Mouse (Mus musculus): Measurements from ENCODE around the gene Fhl4. TPM values are rescaled to one million over a fixed set of nuclear protein-coding genes. Genes with fewer than 3 reads are reported as not detected.

Fhl4 gene
- under 1 TPM; 0.27 to 0.39 TPM for total RNA-seq (2021)
- 0.84 and 1.3 TPM in 2 replicates for polyA plus RNA-seq (2012; rRNA removed)
- long read RNA-seq, partial matches to known transcripts, result 0 of 2 reads
- long read RNA-seq, other reads (novel, unspliced or antisense), result 0 of 2 reads

GRCm38 (mm10) chr10:85102247-85103084 lies at the start of gene Fhl4, which contains the start of gene Tmem263:
Gene Fhl4, minus strand, starts transcription at chr10:85102495.
Gene Tmem263, plus strand, starts transcription at chr10:85102627.
- TF ChIP-seq CTCF (IDR thresholded peaks at IDR 0.05), result no peak
- TF ChIP-seq POLR2A (IDR thresholded peaks at IDR 0.05; ENCODE audit: insufficient read depth, low read depth, low read length), result peak; percentile 76

DNA sequence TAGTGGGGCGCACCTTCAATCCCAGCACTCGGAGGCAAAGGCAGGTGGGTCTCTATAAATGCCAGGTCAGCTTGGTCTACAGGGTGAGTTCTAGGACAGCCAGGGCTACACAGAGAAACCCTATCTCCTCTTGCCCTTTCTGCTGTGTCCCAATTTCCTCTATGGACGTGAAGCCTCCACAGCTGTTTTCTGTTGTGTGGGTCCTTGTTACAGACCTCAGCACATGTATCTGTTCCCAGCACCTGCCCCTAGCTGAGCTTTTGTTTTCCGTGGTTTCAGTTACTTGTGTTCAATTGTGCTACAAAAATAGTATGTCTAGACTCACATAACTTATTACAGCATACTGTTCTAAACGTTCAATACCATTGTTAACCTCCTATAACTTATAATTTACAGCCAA lies 46.9 kb upstream of the Fhl4 start:
- TF ChIP-seq CTCF (IDR thresholded peaks at IDR 0.05) (no peak), EP300 (IDR thresholded peaks at IDR 0.05; ENCODE audit: insufficient read depth, low read depth, low read length) (no peak), POLR2A (IDR thresholded peaks at IDR 0.05; ENCODE audit: insufficient read depth, low read depth, low read length) (no peak)
- no peak for DNase-seq
- H3K79me2 ChIP-seq (replicated peaks; ENCODE audit: control insufficient read depth, insufficient read depth, low read length), result no peaks in the 10 kb centered on the region
- H3K4me1 ChIP-seq (ENCODE audit: control insufficient read depth, insufficient read depth, low read length), result no peaks in the 10 kb centered on the region; the same call in 1 of the 2 replicates
- WGBS, result 88% methylated on average over 5 of the region's 5 CpGs
- H3K9ac ChIP-seq (ENCODE audit: low read depth, low read length), result no peak overlapping the region
- intact Hi-C loops (cut with DNase I), result no loop called here
- H3K27ac ChIP-seq, result no peak overlapping the region
- no peak overlapping the region for H3K4me3 ChIP-seq
- H3K27me3 ChIP-seq (ENCODE audit: control insufficient read depth, insufficient read depth, low read length), result no peaks in the 10 kb centered on the region
- no peaks in the 10 kb centered on the region for H3K36me3 ChIP-seq (ENCODE audit: control insufficient read depth, insufficient read depth, low read length)

More at GRCm38 (mm10) chr10:85102247-85103084, at the start of gene Fhl4, which contains the start of gene Tmem263:
- peak; percentile 90 for DNase-seq
- Histone ChIP-seq H3K4me1 (ENCODE audit: control insufficient read depth, insufficient read depth, low read length) (peaks cover 2% of the 10 kb centered on the region), H3K9ac (ENCODE audit: low read depth, low read length) (peak within 1 kb of the TSS; percentile 95), H3K36me3 (ENCODE audit: control insufficient read depth, insufficient read depth, low read length) (no peaks in the 10 kb centered on the region; the same call in 1 of the 2 replicates), H3K27ac (peak within 1 kb of the TSS; percentile 88), H3K27me3 (ENCODE audit: control insufficient read depth, insufficient read depth, low read length) (no peaks in the 10 kb centered on the region), H3K4me3 (peak within 1 kb of the TSS; percentile 91), H3K79me2 (replicated peaks; ENCODE audit: control insufficient read depth, insufficient read depth, low read length) (no peaks in the 10 kb centered on the region; the same call in 1 of the 2 replicates)
- under 1% methylated on average over 79 of the region's 96 CpGs for WGBS
- intact Hi-C loops (cut with DNase I), result loop anchor here (2.0 to 5.0 kb wide), 2 partner anchors 85 to 186 kb away; partner anchors contain the start of genes Cry1 and Ric8b

DNA sequence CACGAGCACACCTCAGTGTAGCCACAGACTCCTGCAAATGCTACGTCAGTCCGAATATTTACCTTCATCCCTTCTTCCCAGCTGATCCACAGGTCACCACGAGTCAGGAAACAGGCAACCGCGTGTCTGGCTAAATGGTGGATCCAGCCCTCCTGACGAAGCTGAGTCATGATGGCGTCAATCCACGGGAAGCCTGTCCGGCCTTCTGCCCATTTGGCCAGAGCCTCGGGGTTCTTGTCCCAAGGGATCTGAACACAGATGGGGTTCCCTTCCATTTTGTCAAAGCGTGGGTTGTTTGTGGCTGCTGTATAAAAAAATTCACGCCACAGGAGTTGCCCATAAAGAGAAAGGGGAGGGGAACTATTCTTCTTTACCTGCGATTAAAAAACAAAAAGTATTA lies 44.0 kb upstream of the Fhl4 start:
- Histone ChIP-seq H3K9ac (ENCODE audit: low read depth, low read length) (no peak overlapping the region), H3K36me3 (ENCODE audit: control insufficient read depth, insufficient read depth, low read length) (no peaks in the 10 kb centered on the region), H3K27me3 (ENCODE audit: control insufficient read depth, insufficient read depth, low read length) (no peaks in the 10 kb centered on the region), H3K4me3 (no peak overlapping the region), H3K79me2 (replicated peaks; ENCODE audit: control insufficient read depth, insufficient read depth, low read length) (no peaks in the 10 kb centered on the region), H3K27ac (no peak overlapping the region), H3K4me1 (ENCODE audit: control insufficient read depth, insufficient read depth, low read length) (no peaks in the 10 kb centered on the region)
- DNase-seq, result no peak
- intact Hi-C loops (cut with DNase I), result no loop called here
- 83% methylated on average over 14 of the region's 14 CpGs for WGBS
- TF ChIP-seq CTCF (IDR thresholded peaks at IDR 0.05) (no peak), EP300 (IDR thresholded peaks at IDR 0.05; ENCODE audit: insufficient read depth, low read depth, low read length) (no peak), POLR2A (IDR thresholded peaks at IDR 0.05; ENCODE audit: insufficient read depth, low read depth, low read length) (no peak)

DNA sequence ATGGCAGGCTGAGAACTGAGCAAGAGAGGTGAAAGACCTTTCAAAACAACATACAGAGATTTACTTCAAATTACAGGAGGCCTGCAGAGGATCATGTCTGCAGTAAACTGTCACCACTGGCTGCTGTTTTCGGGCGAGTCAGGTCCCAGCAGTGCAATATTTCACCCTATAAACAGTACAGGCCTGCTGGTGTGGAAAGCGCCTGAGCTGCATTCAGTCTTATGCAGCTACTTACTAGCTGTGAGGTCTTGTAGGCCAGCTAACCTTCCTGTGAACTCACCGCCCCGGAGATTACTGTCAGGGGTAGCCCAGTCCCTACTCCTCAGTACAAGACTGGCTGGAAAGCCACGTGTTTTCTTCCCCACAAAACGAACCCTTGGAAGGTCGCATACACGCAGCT lies 39.2 kb upstream of the Fhl4 start:
- H3K36me3 ChIP-seq (ENCODE audit: control insufficient read depth, insufficient read depth, low read length), result no peaks in the 10 kb centered on the region
- H3K27ac ChIP-seq, result no peak overlapping the region
- H3K79me2 ChIP-seq (replicated peaks; ENCODE audit: control insufficient read depth, insufficient read depth, low read length), result no peaks in the 10 kb centered on the region
- no peak overlapping the region for H3K9ac ChIP-seq (ENCODE audit: low read depth, low read length)
- no peaks in the 10 kb centered on the region for H3K4me1 ChIP-seq (ENCODE audit: control insufficient read depth, insufficient read depth, low read length)
- TF ChIP-seq CTCF (IDR thresholded peaks at IDR 0.05), result no peak
- no peak for TF ChIP-seq EP300 (IDR thresholded peaks at IDR 0.05; ENCODE audit: insufficient read depth, low read depth, low read length)
- TF ChIP-seq POLR2A (IDR thresholded peaks at IDR 0.05; ENCODE audit: insufficient read depth, low read depth, low read length), result no peak
- no peaks in the 10 kb centered on the region for H3K27me3 ChIP-seq (ENCODE audit: control insufficient read depth, insufficient read depth, low read length)
- no peak overlapping the region for H3K4me3 ChIP-seq
- WGBS, result 76% methylated on average over 9 of the region's 9 CpGs
- DNase-seq, result no peak
- intact Hi-C loops (cut with DNase I), result no loop called here

DNA sequence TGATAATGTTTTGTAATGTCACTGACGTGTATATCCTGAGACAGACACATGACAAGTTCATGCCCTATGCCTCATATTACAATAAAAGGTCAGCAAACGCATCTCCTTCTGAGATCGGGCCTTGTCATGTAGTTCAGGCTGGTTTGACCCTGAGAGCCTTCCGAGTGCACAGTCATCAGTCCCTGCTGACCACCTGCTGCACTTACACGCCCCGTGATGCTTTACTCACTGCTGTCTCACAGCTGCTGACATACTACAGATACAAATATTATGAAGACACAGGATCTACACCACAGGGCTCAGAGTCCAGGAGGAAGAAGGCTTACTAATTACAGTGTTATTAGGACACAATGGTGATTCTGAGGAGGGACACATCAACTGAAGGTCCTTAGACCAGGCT lies 34.3 kb upstream of the Fhl4 start:
- H3K4me3 ChIP-seq, result no peak overlapping the region
- no peak overlapping the region for H3K9ac ChIP-seq (ENCODE audit: low read depth, low read length)
- H3K27ac ChIP-seq, result no peak overlapping the region
- WGBS, result 91% methylated on average over 6 of the region's 6 CpGs
- H3K27me3 ChIP-seq (ENCODE audit: control insufficient read depth, insufficient read depth, low read length), result no peaks in the 10 kb centered on the region
- no peak for TF ChIP-seq EP300 (IDR thresholded peaks at IDR 0.05; ENCODE audit: insufficient read depth, low read depth, low read length)
- no peak for TF ChIP-seq POLR2A (IDR thresholded peaks at IDR 0.05; ENCODE audit: insufficient read depth, low read depth, low read length)
- TF ChIP-seq CTCF (IDR thresholded peaks at IDR 0.05), result no peak
- no peak for DNase-seq
- no peaks in the 10 kb centered on the region for H3K4me1 ChIP-seq (ENCODE audit: control insufficient read depth, insufficient read depth, low read length)
- no peaks in the 10 kb centered on the region for H3K36me3 ChIP-seq (ENCODE audit: control insufficient read depth, insufficient read depth, low read length)
- intact Hi-C loops (cut with DNase I), result no loop called here
- H3K79me2 ChIP-seq (replicated peaks; ENCODE audit: control insufficient read depth, insufficient read depth, low read length), result no peaks in the 10 kb centered on the region

DNA sequence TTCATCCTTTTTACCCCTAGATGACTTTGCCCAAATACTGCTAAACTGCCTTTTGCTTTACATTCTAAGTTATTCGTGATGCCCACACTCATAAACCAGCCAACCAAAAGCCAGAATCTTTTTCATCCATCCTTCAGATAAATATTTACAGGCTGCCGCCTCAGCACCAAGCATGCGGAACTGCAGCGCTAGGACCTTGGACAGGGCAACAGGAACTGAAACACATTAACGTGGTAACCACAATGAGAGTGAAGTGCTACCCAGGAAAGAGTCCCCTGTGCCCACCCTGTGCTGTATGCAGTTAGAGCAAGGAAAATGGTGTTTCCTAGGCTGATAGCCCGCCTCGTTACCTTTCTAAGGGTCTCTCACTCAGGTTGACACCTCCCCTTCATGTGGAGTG lies 26.2 kb upstream of the Fhl4 start:
- H3K79me2 ChIP-seq (replicated peaks; ENCODE audit: control insufficient read depth, insufficient read depth, low read length), result no peaks in the 10 kb centered on the region
- 17% methylated on average over 7 of the region's 7 CpGs for WGBS
- H3K27me3 ChIP-seq (ENCODE audit: control insufficient read depth, insufficient read depth, low read length), result no peaks in the 10 kb centered on the region
- H3K36me3 ChIP-seq (ENCODE audit: control insufficient read depth, insufficient read depth, low read length), result no peaks in the 10 kb centered on the region
- H3K4me1 ChIP-seq (ENCODE audit: control insufficient read depth, insufficient read depth, low read length), result peaks cover 2% of the 10 kb centered on the region
- intact Hi-C loops (cut with DNase I), result loop anchor here (10.0 kb wide), 1 partner anchor 474 kb away; no protein-coding TSS in a partner anchor
- no peak for TF ChIP-seq CTCF (IDR thresholded peaks at IDR 0.05)
- TF ChIP-seq EP300 (IDR thresholded peaks at IDR 0.05; ENCODE audit: insufficient read depth, low read depth, low read length), result no peak
- TF ChIP-seq POLR2A (IDR thresholded peaks at IDR 0.05; ENCODE audit: insufficient read depth, low read depth, low read length), result no peak
- H3K4me3 ChIP-seq, result peak overlapping the region; percentile 60; the same call in 1 of the 2 replicates
- peak in 1 of 2 experiments; percentile 27 for DNase-seq
- H3K9ac ChIP-seq (ENCODE audit: low read depth, low read length), result no peak overlapping the region
- peak overlapping the region; percentile 21; the same call in 1 of the 2 replicates for H3K27ac ChIP-seq

Data from heart, adult 2 months (tissue).